Mouse (Mus musculus): Measurements from ENCODE around the gene Slc38a6. TPM values are rescaled to one million over a fixed set of nuclear protein-coding genes. Genes with fewer than 3 reads are reported as not detected.

Gene Slc38a6
- 9.4 and 9.5 TPM in 2 replicates for polyA plus RNA-seq (2016; fragmentation: Nextera tagmentation; extraction: Ambion mirVana)

DNA sequence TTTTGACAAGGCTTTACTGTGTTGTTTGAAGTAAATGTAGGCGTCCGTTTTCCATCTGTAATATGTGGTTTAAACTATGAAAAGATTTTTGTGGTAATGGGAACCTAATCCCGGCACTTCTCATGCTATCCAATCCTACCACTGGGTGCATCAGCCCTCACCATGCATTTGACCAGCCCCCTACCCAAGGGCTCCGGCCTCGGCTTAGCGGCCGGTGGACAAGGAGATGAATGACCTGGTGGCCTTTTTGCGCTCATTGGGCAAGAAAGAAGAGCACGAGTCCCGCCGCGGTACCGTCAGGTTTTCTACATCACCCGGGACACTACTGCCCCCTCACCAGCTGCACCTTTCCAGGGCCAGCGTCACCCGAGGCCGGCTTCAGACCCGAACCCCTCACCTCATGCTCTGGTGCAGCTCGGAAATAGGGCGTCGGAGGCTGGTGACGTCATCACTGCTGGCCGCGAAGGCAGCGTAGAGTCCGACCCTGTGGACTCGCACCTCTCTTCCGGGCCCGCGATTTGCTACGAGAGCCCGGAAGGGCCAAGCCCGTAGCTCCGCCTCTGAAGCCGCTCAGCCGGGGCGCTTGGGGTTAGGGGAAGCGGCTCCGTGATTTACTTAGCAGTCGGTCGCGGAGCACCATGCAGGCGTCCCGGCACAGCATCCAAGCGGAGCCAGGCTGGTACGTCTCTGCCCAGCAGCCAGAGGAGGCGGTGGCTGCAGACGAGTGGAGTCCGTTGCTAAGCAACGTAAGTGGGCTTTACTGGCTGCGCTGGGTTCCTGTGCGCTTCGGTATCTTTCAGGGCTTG is at the start of gene Slc38a6, which contains the start of gene Trmt5:
Gene Slc38a6, plus strand, starts transcription at position 493 of the 806 bp plus-strand sequence.
Gene Trmt5, minus strand, starts transcription at position 424 of the 806 bp plus-strand sequence.
- Histone ChIP-seq H3K27me3 (no peaks in the 10 kb centered on the region), H3K4me2 (replicated peaks) (peak within 1 kb of the TSS; percentile 68), H3K4me1 (peaks cover 24% of the 10 kb centered on the region), H3K27ac (replicated peaks) (peak within 1 kb of the TSS; percentile 84), H3K9ac (replicated peaks) (peak within 1 kb of the TSS; percentile 76), H3K4me3 (peak within 1 kb of the TSS; percentile 71), H3K36me3 (peaks cover 19% of the 10 kb centered on the region), H3K9me3 (no peaks in the 10 kb centered on the region)
- WGBS, result under 1% methylated on average over 53 of the region's 53 CpGs
- ATAC-seq (ENCODE audit: low FRiP score, low read depth), result peak; percentile 97

GRCm38 (mm10) chr12:73241960-73242359 is 44.6 kb upstream of the Slc38a6 start:
- Histone ChIP-seq H3K36me3 (no peaks in the 10 kb centered on the region), H3K27me3 (no peaks in the 10 kb centered on the region), H3K4me1 (no peaks in the 10 kb centered on the region; the same call in 1 of the 2 replicates), H3K27ac (replicated peaks) (no peak overlapping the region), H3K9me3 (no peaks in the 10 kb centered on the region), H3K4me3 (no peak overlapping the region), H3K9ac (replicated peaks) (no peak overlapping the region), H3K4me2 (replicated peaks) (no peak overlapping the region)
- peak; percentile 60 for ATAC-seq (ENCODE audit: low FRiP score, low read depth)
- 56% methylated on average over 10 of the region's 10 CpGs for WGBS

DNA sequence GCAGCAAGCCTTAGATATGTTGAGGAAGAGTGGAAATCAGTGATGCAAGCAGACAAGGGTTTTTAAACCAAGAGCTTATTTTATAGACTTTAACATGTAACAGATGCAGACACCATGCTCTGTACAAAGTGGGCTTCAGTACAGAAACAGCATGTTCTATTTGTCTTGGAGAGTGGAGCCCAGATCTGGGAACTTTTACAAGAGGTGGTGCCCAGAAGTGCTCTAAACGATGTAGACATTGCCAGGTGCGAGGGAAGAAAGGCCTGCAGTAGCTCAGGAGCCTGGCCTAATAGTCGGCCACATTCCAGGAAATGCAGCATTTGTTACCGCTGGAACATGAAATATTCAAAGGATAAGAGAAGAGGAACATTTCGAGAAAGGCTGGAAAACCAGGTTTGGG is 40.9 kb upstream of the Slc38a6 start:
- 87% methylated on average over 5 of the region's 5 CpGs for WGBS
- Histone ChIP-seq H3K4me1 (no peaks in the 10 kb centered on the region; the same call in 1 of the 2 replicates), H3K27me3 (no peaks in the 10 kb centered on the region), H3K9me3 (no peaks in the 10 kb centered on the region), H3K36me3 (no peaks in the 10 kb centered on the region), H3K4me3 (no peak overlapping the region), H3K27ac (replicated peaks) (no peak overlapping the region), H3K9ac (replicated peaks) (no peak overlapping the region), H3K4me2 (replicated peaks) (no peak overlapping the region)
- no peak for ATAC-seq (ENCODE audit: low FRiP score, low read depth)

DNA sequence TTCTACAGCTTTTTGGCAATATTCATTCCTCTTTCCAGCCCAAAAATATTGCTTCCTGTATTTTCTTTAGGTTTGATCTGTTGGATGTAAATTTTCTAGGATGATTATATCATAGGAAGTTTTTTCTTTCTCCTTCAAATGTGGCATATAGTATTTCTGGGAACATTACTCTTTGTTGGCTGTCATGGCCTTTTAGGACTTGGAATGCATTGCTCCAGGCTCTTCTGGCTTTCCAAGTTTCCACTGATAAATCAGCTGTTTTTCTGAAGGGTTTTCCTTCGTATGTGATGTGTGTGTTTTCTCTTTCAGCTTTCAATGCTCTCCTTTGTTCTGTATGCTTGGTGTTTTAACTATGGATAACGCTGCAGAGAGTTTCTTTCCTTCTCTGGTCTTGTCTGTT is 31.6 kb upstream of the Slc38a6 start:
- Histone ChIP-seq H3K4me1 (no peaks in the 10 kb centered on the region), H3K27ac (replicated peaks) (no peak overlapping the region), H3K4me2 (replicated peaks) (no peak overlapping the region), H3K9ac (replicated peaks) (no peak overlapping the region), H3K27me3 (no peaks in the 10 kb centered on the region), H3K36me3 (no peaks in the 10 kb centered on the region), H3K4me3 (no peak overlapping the region), H3K9me3 (no peaks in the 10 kb centered on the region)
- WGBS, result 65% methylated on average over 2 of the region's 2 CpGs
- ATAC-seq (ENCODE audit: low FRiP score, low read depth), result no peak

DNA sequence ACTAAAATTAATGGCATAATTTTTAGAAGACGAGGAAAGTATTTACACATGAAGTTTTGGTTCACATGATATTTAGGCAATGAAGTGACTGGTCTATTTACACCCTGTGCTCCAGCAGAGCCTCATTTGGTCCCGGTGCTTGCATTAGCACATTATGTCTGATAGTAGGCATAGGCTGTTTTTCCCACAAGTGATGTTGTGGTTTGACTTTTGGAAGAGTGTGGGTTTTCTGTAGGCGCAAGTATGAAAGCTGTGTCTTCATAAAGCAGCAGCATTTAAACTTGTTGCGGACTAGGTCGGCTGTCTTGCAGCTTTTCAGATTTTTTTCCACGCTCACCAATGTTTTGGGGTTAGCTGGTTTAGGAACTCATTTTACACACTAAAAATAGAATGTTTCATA is 27.3 kb upstream of the Slc38a6 start:
- Histone ChIP-seq H3K9me3 (peaks cover 4% of the 10 kb centered on the region; the same call in 1 of the 2 replicates), H3K9ac (replicated peaks) (no peak overlapping the region), H3K27me3 (no peaks in the 10 kb centered on the region), H3K4me1 (no peaks in the 10 kb centered on the region), H3K4me2 (replicated peaks) (no peak overlapping the region), H3K27ac (replicated peaks) (no peak overlapping the region), H3K4me3 (no peak overlapping the region), H3K36me3 (no peaks in the 10 kb centered on the region)
- no peak for ATAC-seq (ENCODE audit: low FRiP score, low read depth)
- WGBS, result 95% methylated on average over 6 of the region's 6 CpGs

DNA sequence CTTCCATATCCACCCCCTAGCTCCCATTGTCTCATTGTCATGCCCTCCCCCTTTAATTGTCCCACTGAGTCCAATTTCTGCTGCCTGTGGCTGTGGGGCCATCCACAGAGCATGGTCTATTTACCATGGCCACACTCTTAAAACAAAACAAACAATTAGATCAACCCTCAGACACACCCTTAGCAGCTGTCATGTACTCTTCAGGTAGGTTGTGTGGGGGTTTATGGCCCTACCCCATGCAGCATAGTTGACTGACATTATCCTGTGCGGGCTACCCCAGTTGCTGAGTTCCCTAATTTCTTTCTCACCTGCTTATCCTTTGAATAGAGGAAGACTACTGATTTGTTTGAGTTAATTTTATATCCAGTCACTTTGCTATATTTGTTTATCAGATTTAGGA is 26.2 kb upstream of the Slc38a6 start:
- Histone ChIP-seq H3K36me3 (no peaks in the 10 kb centered on the region), H3K27ac (replicated peaks) (no peak overlapping the region), H3K9ac (replicated peaks) (no peak overlapping the region), H3K9me3 (peaks cover 4% of the 10 kb centered on the region; the same call in 1 of the 2 replicates), H3K4me2 (replicated peaks) (no peak overlapping the region), H3K4me1 (no peaks in the 10 kb centered on the region), H3K27me3 (no peaks in the 10 kb centered on the region), H3K4me3 (no peak overlapping the region)
- 92% methylated on average over 1 of the region's 1 CpGs for WGBS
- ATAC-seq (ENCODE audit: low FRiP score, low read depth), result no peak

- no peak overlapping the region for H3K27ac ChIP-seq (replicated peaks)
- H3K9ac ChIP-seq (replicated peaks), result no peak overlapping the region
- H3K9me3 ChIP-seq, result 0 out of 2 replicates have a peak, but pooled peaks cover under 1% of the 10 kb centered on the region
- H3K4me1 ChIP-seq, result no peaks in the 10 kb centered on the region
- WGBS, result 88% methylated on average over 3 of the region's 3 CpGs
- no peak for ATAC-seq (ENCODE audit: low FRiP score, low read depth)
- H3K36me3 ChIP-seq, result no peaks in the 10 kb centered on the region
- H3K27me3 ChIP-seq, result no peaks in the 10 kb centered on the region
- H3K4me2 ChIP-seq (replicated peaks), result no peak overlapping the region
- no peak overlapping the region for H3K4me3 ChIP-seq
Observed at GRCm38 (mm10) chr12:73265381-73265978, 21.1 kb upstream of the Slc38a6 start.

DNA sequence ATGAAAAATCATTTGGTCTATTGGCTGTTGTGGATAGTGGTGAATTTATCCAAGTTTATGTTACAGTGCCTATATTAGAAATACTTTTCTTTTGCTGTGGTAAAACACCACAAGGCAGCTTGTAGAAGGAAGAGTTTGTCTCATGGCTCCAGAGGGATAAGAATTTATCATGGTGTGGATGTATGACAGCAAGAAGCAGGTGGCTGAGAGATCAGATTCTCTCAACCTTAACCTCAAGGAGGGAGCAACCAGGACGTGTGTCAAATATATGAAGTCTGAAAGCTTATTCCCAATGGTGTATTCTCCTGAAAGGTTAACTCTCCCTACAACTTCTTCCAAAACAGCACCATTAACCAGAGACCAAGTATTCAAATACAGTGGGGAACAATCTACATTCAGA is 20.0 kb upstream of the Slc38a6 start:
- ATAC-seq (ENCODE audit: low FRiP score, low read depth), result no peak
- Histone ChIP-seq H3K4me1 (no peaks in the 10 kb centered on the region), H3K4me3 (no peak overlapping the region), H3K9ac (replicated peaks) (no peak overlapping the region), H3K4me2 (replicated peaks) (no peak overlapping the region), H3K9me3 (no peaks in the 10 kb centered on the region), H3K27me3 (no peaks in the 10 kb centered on the region), H3K27ac (replicated peaks) (no peak overlapping the region), H3K36me3 (no peaks in the 10 kb centered on the region)
- 84% methylated on average over 1 of the region's 1 CpGs for WGBS

- Histone ChIP-seq H3K27ac (replicated peaks) (no peak overlapping the region), H3K9ac (replicated peaks) (no peak overlapping the region), H3K4me3 (no peak overlapping the region), H3K36me3 (no peaks in the 10 kb centered on the region), H3K4me1 (no peaks in the 10 kb centered on the region), H3K9me3 (no peaks in the 10 kb centered on the region), H3K27me3 (no peaks in the 10 kb centered on the region), H3K4me2 (replicated peaks) (no peak overlapping the region)
- 88% methylated on average over 1 of the region's 1 CpGs for WGBS
- ATAC-seq (ENCODE audit: low FRiP score, low read depth), result no peak
Observed at GRCm38 (mm10) chr12:73268497-73268896, 18.1 kb upstream of the Slc38a6 start.

- Histone ChIP-seq H3K27me3 (no peaks in the 10 kb centered on the region), H3K27ac (replicated peaks) (no peak overlapping the region), H3K4me3 (no peak overlapping the region), H3K4me2 (replicated peaks) (no peak overlapping the region), H3K9me3 (no peaks in the 10 kb centered on the region), H3K9ac (replicated peaks) (no peak overlapping the region), H3K36me3 (no peaks in the 10 kb centered on the region), H3K4me1 (no peaks in the 10 kb centered on the region)
- ATAC-seq (ENCODE audit: low FRiP score, low read depth), result no peak
- WGBS, result 94% methylated on average over 3 of the region's 3 CpGs
Observed at GRCm38 (mm10) chr12:73269531-73269930, 17.0 kb upstream of the Slc38a6 start.

DNA sequence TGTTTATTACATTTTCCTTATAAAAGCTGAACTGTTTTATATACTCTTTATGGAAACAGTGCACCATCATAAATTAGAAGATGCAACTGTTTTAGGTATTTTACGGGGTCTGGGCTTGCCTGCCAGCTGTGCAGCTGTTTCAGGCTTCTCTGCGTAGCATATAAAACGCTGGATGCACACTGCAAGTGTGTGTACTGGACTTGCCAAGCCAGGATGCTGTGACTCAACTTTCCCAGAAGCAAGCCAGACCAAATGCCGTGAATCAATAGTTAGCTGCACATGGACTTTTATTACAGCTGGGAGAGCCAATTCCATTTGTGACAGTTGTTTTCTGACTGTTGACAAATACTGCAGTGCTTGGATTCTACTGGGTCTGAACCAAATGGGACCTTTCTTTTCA is 16.6 kb upstream of the Slc38a6 start:
- H3K27ac ChIP-seq (replicated peaks), result no peak overlapping the region
- ATAC-seq (ENCODE audit: low FRiP score, low read depth), result no peak
- no peaks in the 10 kb centered on the region for H3K4me1 ChIP-seq
- H3K4me2 ChIP-seq (replicated peaks), result no peak overlapping the region
- H3K4me3 ChIP-seq, result no peak overlapping the region
- 93% methylated on average over 4 of the region's 4 CpGs for WGBS
- H3K36me3 ChIP-seq, result no peaks in the 10 kb centered on the region
- no peak overlapping the region for H3K9ac ChIP-seq (replicated peaks)
- no peaks in the 10 kb centered on the region for H3K27me3 ChIP-seq
- H3K9me3 ChIP-seq, result no peaks in the 10 kb centered on the region

- Histone ChIP-seq H3K4me2 (replicated peaks) (no peak overlapping the region), H3K9me3 (peaks cover 7% of the 10 kb centered on the region; the same call in 1 of the 2 replicates), H3K4me3 (no peak overlapping the region), H3K36me3 (peaks cover 39% of the 10 kb centered on the region), H3K9ac (replicated peaks) (no peak overlapping the region), H3K4me1 (no peaks in the 10 kb centered on the region), H3K27me3 (no peaks in the 10 kb centered on the region), H3K27ac (replicated peaks) (no peak overlapping the region)
- 93% methylated on average over 3 of the region's 3 CpGs for WGBS
- no peak for ATAC-seq (ENCODE audit: low FRiP score, low read depth)
Observed at GRCm38 (mm10) chr12:73274921-73275320, 11.7 kb upstream of the Slc38a6 start.
